Mouse (Mus musculus): ENCODE data around the gene Syngr4.
"Not testable (repeated sequence)": the region's sequence is repeated elsewhere in the genome, so short reads cannot be mapped to it uniquely, and the experiment has no call there.

The Syngr4 gene

DNA sequence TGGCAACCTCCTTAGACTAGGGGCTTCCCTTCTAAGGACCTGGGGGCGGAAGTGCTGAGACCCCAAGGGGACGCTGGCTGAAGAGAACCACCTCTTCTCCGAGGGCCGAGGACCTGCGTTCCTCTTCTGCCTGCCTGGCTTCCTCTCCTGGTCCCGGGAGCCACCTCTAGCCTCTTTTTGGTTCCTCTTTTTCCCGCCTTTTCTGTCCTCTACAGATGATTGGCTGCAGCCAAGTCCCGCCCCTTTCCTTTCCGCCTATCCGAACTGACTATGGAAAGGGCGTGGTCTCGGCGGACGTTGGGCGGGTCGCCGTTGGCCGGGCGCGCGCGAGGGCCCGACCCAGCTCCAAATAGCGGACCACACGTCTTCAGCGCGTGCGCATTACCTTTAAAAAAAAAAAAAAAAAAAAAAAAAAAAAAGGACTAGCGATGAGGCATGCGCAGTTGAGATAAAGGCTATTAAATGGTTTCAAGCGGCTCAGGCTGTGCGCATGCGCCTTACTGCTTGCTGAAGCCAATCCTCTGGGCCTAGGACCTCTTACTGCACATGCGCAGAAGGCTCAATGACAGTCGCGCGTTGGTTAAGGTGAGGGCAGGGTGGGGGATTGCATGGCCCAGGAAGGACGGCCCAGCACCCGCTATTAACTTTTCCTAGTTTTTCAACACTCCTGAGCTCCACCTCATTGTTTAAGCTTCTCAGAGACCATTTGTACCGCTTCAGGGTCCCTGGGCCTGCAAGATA lies at the start of gene Syngr4, which contains the start of gene Tmem143:
Gene Syngr4 (minus strand): TSS at position 198 of the 741 bp plus-strand sequence.
Gene Tmem143 (plus strand): TSS at position 425 of the 741 bp plus-strand sequence.
- peak; percentile 99 for DNase-seq

DNA sequence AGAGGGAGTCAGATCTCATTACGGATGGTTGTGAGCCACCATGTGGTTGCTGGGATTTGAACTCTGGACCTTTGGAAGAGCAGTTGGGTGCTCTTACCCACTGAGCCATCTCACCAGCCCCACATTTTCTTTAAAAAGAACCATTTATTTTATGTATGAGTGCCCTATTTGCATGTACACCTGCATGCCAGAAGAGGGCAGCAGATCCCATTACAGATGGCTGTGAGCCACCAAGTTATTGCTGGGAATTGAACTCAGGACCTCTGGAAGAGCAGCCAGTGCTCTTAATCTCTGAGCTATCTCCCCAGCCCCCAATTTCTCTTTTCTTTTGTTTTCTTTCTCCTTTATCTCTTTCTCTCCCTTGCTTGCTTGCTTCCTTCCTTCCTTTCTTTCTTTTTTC lies 46.8 kb upstream of the Syngr4 start:
- not testable (repeated sequence) for DNase-seq

DNA sequence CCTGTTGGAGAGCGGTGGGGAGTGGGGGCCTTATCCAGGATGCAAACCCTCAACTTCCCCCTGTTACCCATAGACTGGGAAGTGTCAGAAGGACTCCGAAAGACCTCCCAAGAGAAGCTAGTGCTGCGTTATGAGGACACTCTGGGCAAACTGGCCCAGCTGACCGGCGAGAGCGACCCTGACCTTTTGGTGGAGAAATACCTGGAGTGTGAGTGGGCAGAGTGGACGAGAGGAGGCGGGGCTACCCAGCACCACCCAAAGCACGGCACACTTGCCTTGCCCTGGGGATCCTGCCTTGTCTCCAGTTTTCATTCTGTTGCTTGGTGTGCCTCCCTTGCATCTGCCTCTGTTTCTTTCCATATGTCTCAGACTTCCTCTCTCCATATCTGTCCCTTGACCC lies 45.5 kb upstream of the Syngr4 start:
- DNase-seq: no peak

DNA sequence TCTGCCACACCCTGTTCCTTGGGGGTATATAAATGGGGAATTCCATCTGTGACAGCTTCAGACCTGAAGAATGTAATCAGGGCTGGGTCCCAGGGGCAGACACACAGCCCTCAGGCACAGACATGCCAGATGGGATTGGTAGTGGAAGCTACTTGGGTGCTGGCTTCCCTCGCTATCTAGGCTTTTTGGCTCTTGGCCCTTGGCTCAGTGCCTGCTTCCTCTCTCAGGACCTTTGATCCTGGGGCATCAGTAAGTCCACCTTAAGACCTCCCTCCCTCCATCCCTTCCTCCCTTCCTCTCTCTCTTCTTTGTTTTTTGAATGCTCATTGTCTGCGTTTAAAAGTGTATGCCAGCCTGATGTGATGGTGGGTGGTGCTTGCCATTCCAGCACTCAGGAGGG lies 43.3 kb upstream of the Syngr4 start:
- no peak for DNase-seq

- DNase-seq: peak; percentile 82
These were observed 38.6 kb upstream of the Syngr4 start for GRCm38 (mm10) chr7:45935114-45935513.

GRCm38 (mm10) chr7:45933766-45934165 lies 37.3 kb upstream of the Syngr4 start:
- not testable (repeated sequence) for DNase-seq

GRCm38 (mm10) chr7:45929688-45930087 lies 33.2 kb upstream of the Syngr4 start:
- no peak for DNase-seq

DNA sequence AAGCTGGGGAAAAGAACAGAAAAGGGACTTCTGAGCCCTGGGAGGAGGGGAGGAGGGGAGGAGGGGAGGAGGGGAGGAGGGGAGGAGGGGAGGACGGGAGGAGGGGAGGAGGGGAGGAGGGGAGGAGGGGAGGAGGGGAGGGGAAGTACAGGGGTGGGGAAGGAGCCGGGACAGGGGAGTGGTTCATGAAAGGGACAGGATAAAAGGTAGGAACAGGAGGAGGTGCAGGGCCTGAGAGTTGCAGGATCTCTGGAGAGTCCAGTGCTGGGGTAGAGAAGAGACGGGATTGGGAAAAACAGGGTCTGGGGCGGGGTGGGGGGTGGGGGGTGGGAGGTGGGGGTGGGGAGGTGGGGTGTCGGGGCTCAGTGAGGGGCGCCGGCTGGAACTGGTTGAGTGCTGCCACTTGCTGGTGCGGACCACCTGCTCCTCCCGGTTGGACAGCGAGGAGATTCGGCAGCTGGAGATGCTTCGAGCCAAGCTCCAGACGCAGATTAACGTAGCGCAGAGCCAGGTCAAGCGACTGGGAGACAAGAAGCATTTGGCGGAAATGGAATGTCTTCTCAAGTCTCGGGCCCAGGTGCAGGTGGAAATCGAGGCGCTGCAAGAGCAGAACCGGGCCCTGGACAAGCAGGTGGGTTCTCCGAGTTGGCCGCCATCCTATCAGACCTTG lies 32.2 kb upstream of the Syngr4 start:
- peak; percentile 37 for DNase-seq

DNA sequence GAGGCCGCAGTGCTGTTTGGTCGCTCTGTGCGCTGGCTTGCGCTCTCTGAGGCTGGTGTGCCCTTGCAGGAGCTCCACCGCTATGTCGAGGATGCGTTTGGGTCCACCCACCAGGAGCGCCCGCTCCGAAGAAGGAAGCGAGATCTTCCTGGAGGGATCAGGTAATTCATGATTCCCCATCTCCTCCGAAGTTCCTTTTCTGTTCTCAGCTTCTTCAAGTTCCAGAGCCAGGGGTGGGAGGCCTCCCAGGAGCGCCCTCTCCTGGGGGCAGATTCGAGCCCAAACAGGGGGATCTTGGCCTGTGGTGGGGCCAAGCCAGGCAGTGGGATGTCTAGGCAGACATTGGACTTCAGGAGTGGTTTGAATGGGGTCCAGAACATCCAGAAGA lies 27.9 kb upstream of the Syngr4 start:
- DNase-seq: no peak

DNA sequence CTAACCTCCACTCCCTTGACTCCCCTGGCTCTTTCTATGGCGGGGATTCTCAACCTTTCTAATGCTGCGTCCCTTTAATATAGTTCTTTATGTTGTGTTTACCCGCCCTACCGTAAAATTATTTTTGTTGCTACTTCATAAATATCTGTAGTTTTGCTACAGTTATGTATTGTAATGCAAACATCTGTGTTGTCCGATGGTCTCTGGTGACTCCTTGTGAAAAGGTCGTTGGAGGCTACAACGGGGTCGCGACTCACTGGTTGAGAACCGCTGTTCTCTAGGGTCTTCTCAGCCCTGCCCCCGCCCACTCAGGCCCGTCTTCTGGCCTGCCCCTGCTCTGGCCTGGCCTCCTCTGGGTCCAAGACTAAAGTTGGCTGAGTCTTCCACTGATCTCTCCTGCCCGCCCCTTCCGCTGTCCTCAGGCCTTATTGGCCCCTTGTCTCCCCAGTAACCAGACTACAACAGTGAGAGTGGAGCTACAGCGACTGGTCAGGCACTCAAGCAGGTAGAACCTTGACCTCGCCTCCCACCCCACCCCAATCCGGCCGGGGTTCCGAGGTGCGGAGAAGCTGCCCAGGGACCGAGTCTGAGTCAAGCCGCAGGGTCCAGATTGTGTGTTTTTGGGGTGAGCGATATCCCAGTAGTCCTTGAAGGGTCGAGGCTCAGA lies 27.4 kb upstream of the Syngr4 start, which contains the start of gene Ccdc114:
Gene Ccdc114 (plus strand): TSS at position 311 of the 667 bp plus-strand sequence.
- DNase-seq: peak; percentile 61

DNA sequence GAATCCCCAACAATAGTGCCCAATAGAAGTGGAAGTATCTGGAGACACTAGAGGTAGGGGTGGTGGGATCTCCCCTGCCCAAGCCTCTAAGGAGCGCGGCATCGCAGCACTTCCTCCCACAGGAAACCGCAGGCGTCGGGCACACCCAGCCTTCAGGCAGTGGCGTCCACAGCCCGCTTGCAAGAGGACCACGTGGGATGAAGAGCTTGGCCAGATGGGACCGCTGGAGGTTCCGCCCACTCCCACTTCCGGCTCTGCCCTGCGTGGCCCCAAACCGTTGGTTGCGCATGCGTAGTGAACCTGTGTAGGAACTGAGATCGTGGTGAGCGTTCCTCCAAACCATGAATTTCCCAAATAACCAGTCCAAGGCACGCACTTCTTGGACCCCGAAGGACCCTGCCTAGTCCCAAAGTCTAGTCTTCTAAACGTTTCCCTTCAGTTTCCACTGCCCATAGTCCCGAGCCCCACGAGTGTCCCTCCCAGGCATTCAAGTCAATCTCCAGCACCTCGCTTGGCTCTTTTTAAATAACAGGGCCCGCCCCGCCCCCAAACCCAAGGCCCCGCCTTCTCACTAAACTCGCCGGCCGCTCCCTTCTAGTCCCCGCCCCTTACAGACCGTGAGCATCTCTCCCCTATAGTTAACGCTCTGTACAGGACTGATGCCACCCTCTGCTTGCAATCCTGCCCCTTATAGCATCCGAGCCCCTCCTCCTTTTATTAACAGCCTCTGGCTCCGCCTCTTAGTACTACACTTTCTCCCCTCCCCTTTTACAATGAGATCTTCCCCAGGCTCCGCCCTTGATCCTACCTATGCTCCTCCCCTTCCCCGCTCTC lies 26.6 kb upstream of the Syngr4 start:
- peak; percentile 97 for DNase-seq

GRCm38 (mm10) chr7:45921950-45922600 lies 25.6 kb upstream of the Syngr4 start:
- no peak for DNase-seq

GRCm38 (mm10) chr7:45921242-45921621 lies 24.7 kb upstream of the Syngr4 start, which contains the start of gene Emp3:
Gene Emp3, minus strand, starts transcription at chr7:45921404.
- no peak for DNase-seq

DNA sequence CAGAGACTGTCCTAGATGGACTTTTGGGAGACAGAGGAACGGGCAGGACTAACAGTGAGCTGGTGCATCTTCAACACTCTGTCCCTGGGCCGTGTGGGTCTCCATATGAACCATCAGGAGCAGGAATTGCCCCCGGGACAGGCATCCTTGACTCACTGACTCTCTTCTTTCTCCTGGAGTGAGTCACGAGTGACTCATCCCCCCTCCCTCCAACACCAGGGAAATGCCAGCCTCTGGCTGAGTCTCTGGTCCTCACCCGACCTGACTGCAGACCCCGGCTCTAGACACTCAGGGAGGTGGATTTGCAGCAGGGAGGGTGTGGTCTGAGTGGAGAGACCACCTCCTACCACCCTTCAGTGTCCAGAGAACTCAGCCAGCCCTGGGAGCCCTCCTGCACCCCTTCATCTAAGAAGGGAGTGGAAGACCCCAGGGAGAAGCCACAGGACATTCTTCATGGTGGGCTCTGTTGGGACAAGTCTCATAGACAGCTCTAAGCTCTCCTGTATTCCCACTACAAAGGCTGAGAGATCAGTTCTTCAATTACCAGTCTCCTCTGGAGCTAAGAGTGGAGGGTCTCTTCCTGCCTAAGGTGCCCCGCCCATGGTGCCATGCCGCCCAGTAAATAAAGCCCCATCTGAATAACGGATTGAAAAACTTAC lies 24.2 kb upstream of the Syngr4 start:
- DNase-seq: no peak

DNA sequence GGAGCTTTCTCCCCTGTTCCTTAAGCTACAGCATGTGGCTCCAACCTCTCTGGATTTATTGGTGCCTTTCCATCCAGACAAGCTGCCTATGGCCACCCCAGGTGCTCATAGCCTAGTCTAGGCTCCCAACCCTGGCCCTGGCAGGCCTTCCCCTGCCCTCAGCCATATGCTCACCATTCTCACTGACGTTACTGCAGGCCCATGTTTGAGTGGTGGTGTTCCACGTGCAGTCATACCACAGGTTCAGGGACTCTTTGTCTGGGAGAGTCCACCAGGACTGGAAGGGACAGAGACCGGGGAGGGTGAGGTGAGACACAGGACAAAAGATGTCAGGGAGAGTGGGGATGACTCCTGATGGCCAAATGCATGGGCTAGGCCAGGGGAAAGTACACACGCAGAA lies 23.2 kb upstream of the Syngr4 start:
- no peak for DNase-seq

DNA sequence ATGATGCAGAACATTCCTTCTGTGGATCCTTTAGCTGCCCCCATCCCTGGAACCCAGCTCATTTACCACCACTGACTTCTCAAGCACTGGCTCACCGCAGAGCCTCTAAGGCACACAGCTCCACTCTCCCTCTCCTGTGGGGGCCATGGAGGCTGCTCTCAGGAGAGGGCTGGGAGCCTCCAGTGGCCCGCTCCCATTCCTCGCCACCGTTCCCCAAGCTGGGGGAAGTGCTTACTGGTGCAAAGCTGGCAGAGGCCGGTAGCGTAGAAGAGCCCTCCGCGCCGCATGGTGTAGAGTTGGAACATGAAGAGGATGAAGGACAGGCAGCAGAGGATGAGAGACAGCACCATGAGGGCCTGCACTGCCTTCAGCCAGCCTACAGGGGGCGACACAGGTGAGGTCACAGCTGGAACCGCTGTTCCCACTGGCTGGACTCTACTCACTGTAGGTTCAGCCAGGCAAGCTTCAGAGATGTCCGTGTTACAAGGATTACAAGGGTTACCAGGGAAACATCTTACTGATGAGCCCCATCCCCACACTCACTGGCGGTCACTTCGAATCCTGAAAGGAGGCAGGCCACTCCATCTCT lies 22.7 kb upstream of the Syngr4 start:
- DNase-seq: no peak

- DNase-seq: no peak
These were observed 21.4 kb upstream of the Syngr4 start for GRCm38 (mm10) chr7:45917926-45918325.

DNA sequence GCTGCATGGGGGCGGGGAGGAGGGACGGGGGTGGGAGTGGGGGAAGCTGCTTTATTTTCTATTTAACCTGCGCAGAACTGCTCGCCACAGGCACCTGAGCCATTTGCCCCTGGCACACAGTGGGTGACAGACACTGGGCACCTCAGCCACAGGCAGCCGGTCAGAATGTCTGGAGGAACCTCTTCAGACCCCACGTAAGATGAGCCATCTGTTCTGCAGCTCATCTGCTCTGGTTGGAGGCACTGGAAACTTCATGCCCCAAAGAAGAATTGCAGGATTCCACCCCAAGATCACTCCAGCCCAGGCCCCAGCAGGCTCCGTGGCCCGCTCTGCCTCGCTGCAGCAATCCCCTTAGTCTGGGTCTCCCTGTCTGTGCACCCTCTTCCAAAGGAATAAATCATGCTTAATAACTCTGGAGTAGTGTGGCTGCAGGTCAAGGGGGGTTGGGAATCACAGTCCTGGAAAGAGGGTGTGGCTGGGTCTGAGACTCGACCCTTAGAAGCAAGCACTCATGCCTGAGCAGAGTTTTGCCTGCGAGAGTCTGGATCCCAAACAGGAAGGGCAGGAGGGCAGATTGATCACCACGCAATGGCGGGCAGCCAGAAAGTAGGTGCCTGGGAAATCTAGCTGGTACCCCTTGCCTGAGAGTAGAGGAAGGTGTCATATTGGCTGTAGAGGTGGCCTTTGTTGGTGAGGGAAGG lies 20.6 kb upstream of the Syngr4 start:
- DNase-seq: no peak

GRCm38 (mm10) chr7:45916056-45917003 lies 19.8 kb upstream of the Syngr4 start:
- peak; percentile 97 for DNase-seq
